Mouse (Mus musculus): ENCODE measurements around the gene Rnf2. TPM values are rescaled to one million over a fixed set of nuclear protein-coding genes. Genes with fewer than 3 reads are reported as not detected.
A peak's percentile ranks its signal among the peaks of the same experiment; 100 is the strongest.

Rnf2 gene
- polyA plus RNA-seq, 1 experiment from 2014 or later, result 21.5 TPM

GRCm38 (mm10) chr1:151510811-151511210 lies 10.1 kb upstream of the Rnf2 start:
- WGBS (ENCODE audit: insufficient replicate concordance), result 47% methylated on average over 4 of the region's 4 CpGs
- Histone ChIP-seq H3K27me3 (no peaks in the 10 kb centered on the region), H3K27ac (no peak overlapping the region), H3K36me3 (no peaks in the 10 kb centered on the region), H3K9ac (no peak overlapping the region), H3K4me2 (no peak overlapping the region), H3K9me3 (replicated peaks) (no peaks in the 10 kb centered on the region), H3K4me1 (replicated peaks) (no peaks in the 10 kb centered on the region), H3K4me3 (replicated peaks) (no peak overlapping the region)
- DNase-seq (no peak), ATAC-seq (ENCODE audit: low read depth) (no peak)

GRCm38 (mm10) chr1:151499815-151500501 lies 797 bp downstream of the Rnf2 start:
- Histone ChIP-seq H3K27ac (peak overlapping the region; percentile 87), H3K9ac (peak overlapping the region; percentile 95), H3K9me3 (replicated peaks) (no peaks in the 10 kb centered on the region), H3K36me3 (no peaks in the 10 kb centered on the region), H3K27me3 (no peaks in the 10 kb centered on the region), H3K4me1 (replicated peaks) (peaks cover 36% of the 10 kb centered on the region), H3K4me2 (peak overlapping the region; percentile 91), H3K4me3 (replicated peaks) (peak overlapping the region; percentile 94)
- under 1% methylated on average over 58 of the region's 59 CpGs for WGBS (ENCODE audit: insufficient replicate concordance)
- ATAC-seq (ENCODE audit: low read depth), result no peak; the same call in 1 of the 2 replicates
- DNase-seq, result peak; percentile 49

DNA sequence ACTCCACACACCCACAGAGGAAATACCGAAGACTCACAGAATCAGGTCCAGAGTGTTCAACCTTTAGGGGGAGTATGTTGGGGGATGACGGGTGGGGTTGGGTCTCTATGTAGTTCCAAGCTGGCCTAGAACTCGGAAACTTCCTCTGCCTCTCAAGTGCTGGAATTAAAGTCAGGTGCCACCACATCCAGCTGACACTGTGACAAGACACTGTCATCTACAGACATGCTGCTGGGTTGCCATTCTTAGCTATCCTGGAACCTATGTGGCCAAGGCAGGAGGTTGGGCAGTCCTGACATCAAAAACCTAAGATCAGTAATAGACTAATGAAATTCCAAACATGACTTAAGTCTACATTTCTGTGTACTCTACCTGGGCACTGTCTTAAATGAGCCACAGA lies 2.4 kb downstream of the Rnf2 start:
- no peak overlapping the region for H3K27ac ChIP-seq
- H3K4me1 ChIP-seq (replicated peaks), result peaks cover 48% of the 10 kb centered on the region
- no peak overlapping the region for H3K4me2 ChIP-seq
- ATAC-seq (ENCODE audit: low read depth) (no peak), DNase-seq (no peak)
- H3K27me3 ChIP-seq, result no peaks in the 10 kb centered on the region
- H3K9me3 ChIP-seq (replicated peaks), result no peaks in the 10 kb centered on the region
- no peak overlapping the region for H3K4me3 ChIP-seq (replicated peaks)
- 74% methylated on average over 3 of the region's 3 CpGs for WGBS (ENCODE audit: insufficient replicate concordance)
- no peaks in the 10 kb centered on the region for H3K36me3 ChIP-seq
- no peak overlapping the region for H3K9ac ChIP-seq

DNA sequence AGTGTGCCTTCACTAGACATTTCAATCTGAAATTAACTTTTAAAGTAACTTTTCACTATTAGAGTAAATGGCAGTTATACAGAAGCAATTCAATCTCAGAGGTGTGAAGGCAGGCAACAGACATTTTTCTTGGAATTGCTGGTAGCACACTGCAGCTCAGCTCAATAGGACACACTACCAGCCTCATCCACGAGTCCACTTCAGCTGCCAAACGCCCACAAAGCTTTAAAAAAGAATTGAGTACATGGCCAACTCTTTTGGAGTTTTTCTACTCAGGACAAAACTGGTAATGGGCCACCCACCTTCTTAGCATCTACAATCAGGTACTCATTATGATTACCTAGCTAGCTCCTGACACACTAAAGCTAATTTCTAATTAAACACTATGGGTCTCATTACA lies 2.8 kb downstream of the Rnf2 start:
- H3K4me2 ChIP-seq, result no peak overlapping the region
- H3K27me3 ChIP-seq, result no peaks in the 10 kb centered on the region
- DNase-seq, result no peak
- no peak overlapping the region for H3K27ac ChIP-seq
- no peak for ATAC-seq (ENCODE audit: low read depth)
- peaks cover 52% of the 10 kb centered on the region for H3K4me1 ChIP-seq (replicated peaks)
- no peak overlapping the region for H3K4me3 ChIP-seq (replicated peaks)
- H3K9me3 ChIP-seq (replicated peaks), result no peaks in the 10 kb centered on the region
- WGBS (ENCODE audit: insufficient replicate concordance), result 75% methylated on average over 2 of the region's 2 CpGs
- H3K36me3 ChIP-seq, result no peaks in the 10 kb centered on the region
- no peak overlapping the region for H3K9ac ChIP-seq

DNA sequence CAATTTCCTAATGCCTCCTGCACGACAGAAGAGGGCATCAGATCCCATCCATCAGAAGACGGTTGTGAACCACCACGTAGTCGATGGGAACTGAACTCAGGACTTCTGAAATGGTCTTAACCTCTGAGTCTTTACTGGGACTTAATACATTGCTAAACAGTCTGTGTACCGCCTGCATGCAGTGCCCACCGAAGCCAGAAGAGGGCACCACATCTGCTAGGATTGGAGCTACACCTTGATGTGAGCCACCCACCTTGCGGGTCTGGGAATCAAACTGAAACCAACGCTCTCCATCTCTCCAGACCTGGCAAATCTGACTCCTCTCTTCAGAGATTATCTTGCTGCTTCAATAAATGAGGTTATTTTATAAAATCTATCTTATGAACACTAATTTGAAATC lies 3.7 kb downstream of the Rnf2 start:
- DNase-seq, result peak; percentile 59
- Histone ChIP-seq H3K27ac (no peak overlapping the region), H3K27me3 (no peaks in the 10 kb centered on the region), H3K9ac (no peak overlapping the region), H3K4me1 (replicated peaks) (peaks cover 60% of the 10 kb centered on the region), H3K4me2 (no peak overlapping the region), H3K4me3 (replicated peaks) (no peak overlapping the region), H3K36me3 (no peaks in the 10 kb centered on the region), H3K9me3 (replicated peaks) (no peaks in the 10 kb centered on the region)
- 76% methylated on average over 8 of the region's 8 CpGs for WGBS (ENCODE audit: insufficient replicate concordance)
- ATAC-seq (ENCODE audit: low read depth), result no peak

- Histone ChIP-seq H3K36me3 (no peaks in the 10 kb centered on the region), H3K4me1 (replicated peaks) (peaks cover 66% of the 10 kb centered on the region), H3K27ac (no peak overlapping the region), H3K9ac (no peak overlapping the region), H3K27me3 (no peaks in the 10 kb centered on the region), H3K4me2 (no peak overlapping the region), H3K4me3 (replicated peaks) (no peak overlapping the region), H3K9me3 (replicated peaks) (no peaks in the 10 kb centered on the region)
- DNase-seq, result no peak
- no peak for ATAC-seq (ENCODE audit: low read depth)
- 51% methylated on average over 2 of the region's 2 CpGs for WGBS (ENCODE audit: insufficient replicate concordance)
These were observed 5.0 kb downstream of the Rnf2 start for GRCm38 (mm10) chr1:151495635-151496285.

- Histone ChIP-seq H3K4me3 (replicated peaks) (no peak overlapping the region), H3K4me2 (no peak overlapping the region), H3K27ac (no peak overlapping the region), H3K9me3 (replicated peaks) (no peaks in the 10 kb centered on the region), H3K27me3 (no peaks in the 10 kb centered on the region), H3K9ac (no peak overlapping the region), H3K36me3 (no peaks in the 10 kb centered on the region), H3K4me1 (replicated peaks) (peaks cover 73% of the 10 kb centered on the region)
- 64% methylated on average over 6 of the region's 6 CpGs for WGBS (ENCODE audit: insufficient replicate concordance)
- ATAC-seq (ENCODE audit: low read depth) (no peak), DNase-seq (no peak)
These were observed 6.0 kb downstream of the Rnf2 start for GRCm38 (mm10) chr1:151494711-151495110.

GRCm38 (mm10) chr1:151493826-151494225 lies 6.9 kb downstream of the Rnf2 start:
- H3K9me3 ChIP-seq (replicated peaks), result no peaks in the 10 kb centered on the region
- DNase-seq (no peak), ATAC-seq (ENCODE audit: low read depth) (peak; percentile 48)
- no peak overlapping the region for H3K9ac ChIP-seq
- H3K27me3 ChIP-seq, result no peaks in the 10 kb centered on the region
- H3K36me3 ChIP-seq, result no peaks in the 10 kb centered on the region
- no peak overlapping the region for H3K4me3 ChIP-seq (replicated peaks)
- no peak overlapping the region for H3K4me2 ChIP-seq
- H3K4me1 ChIP-seq (replicated peaks), result peaks cover 72% of the 10 kb centered on the region
- H3K27ac ChIP-seq, result no peak overlapping the region

- H3K9ac ChIP-seq, result no peak overlapping the region
- H3K4me1 ChIP-seq (replicated peaks), result peaks cover 67% of the 10 kb centered on the region
- no peaks in the 10 kb centered on the region for H3K27me3 ChIP-seq
- no peak overlapping the region for H3K4me3 ChIP-seq (replicated peaks)
- no peak overlapping the region for H3K27ac ChIP-seq
- DNase-seq, result no peak
- ATAC-seq (ENCODE audit: low read depth), result no peak
- WGBS (ENCODE audit: insufficient replicate concordance), result 11% methylated on average over 1 of the region's 1 CpGs
- H3K4me2 ChIP-seq, result no peak overlapping the region
- no peaks in the 10 kb centered on the region for H3K36me3 ChIP-seq
- no peaks in the 10 kb centered on the region for H3K9me3 ChIP-seq (replicated peaks)
These were observed 8.3 kb downstream of the Rnf2 start for GRCm38 (mm10) chr1:151492419-151492818.

- Histone ChIP-seq H3K27me3 (no peaks in the 10 kb centered on the region), H3K4me3 (replicated peaks) (no peak overlapping the region), H3K36me3 (no peaks in the 10 kb centered on the region), H3K27ac (no peak overlapping the region), H3K9ac (no peak overlapping the region), H3K4me1 (replicated peaks) (peaks cover 52% of the 10 kb centered on the region), H3K9me3 (replicated peaks) (no peaks in the 10 kb centered on the region), H3K4me2 (no peak overlapping the region)
- 65% methylated on average over 6 of the region's 6 CpGs for WGBS (ENCODE audit: insufficient replicate concordance)
- ATAC-seq (ENCODE audit: low read depth) (no peak), DNase-seq (no peak)
These were observed 10.9 kb downstream of the Rnf2 start for GRCm38 (mm10) chr1:151489806-151490205.

- H3K4me3 ChIP-seq (replicated peaks), result no peak overlapping the region
- ATAC-seq (ENCODE audit: low read depth) (peak; percentile 74), DNase-seq (no peak)
- no peak overlapping the region for H3K9ac ChIP-seq
- H3K36me3 ChIP-seq, result peaks cover 5% of the 10 kb centered on the region; the same call in 1 of the 2 replicates
- H3K27ac ChIP-seq, result no peak overlapping the region
- no peaks in the 10 kb centered on the region for H3K9me3 ChIP-seq (replicated peaks)
- 0 out of 2 replicates have a peak overlapping the region, but pooled peaks have one; percentile 28 for H3K4me2 ChIP-seq
- no peaks in the 10 kb centered on the region for H3K27me3 ChIP-seq
- peaks cover 34% of the 10 kb centered on the region for H3K4me1 ChIP-seq (replicated peaks)
- 28% methylated on average over 5 of the region's 5 CpGs for WGBS (ENCODE audit: insufficient replicate concordance)
These were observed 16.0 kb downstream of the Rnf2 start for GRCm38 (mm10) chr1:151484754-151485153.

DNA sequence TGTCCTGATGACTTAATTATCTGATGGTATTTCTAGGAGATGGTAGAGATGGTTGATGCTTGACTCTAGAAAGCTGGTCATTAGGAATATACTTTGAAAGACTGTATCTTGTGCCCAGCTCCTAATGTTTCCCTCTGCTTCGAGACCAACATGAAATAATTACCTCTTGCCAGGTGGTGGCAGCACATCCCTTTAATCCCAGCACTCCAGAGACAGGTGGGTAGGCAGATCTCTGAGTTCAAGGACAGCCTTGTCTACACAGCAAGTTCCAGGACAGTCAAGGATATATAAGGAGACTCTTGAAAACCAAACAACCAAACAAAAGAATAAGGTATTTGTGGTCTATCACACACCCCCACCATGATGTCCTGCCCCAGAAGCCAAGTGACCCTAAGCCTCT lies 17.2 kb downstream of the Rnf2 start:
- H3K27me3 ChIP-seq, result no peaks in the 10 kb centered on the region
- H3K4me1 ChIP-seq (replicated peaks), result peaks cover 29% of the 10 kb centered on the region
- H3K4me3 ChIP-seq (replicated peaks), result no peak overlapping the region
- no peaks in the 10 kb centered on the region for H3K9me3 ChIP-seq (replicated peaks)
- no peak for DNase-seq
- ATAC-seq (ENCODE audit: low read depth), result no peak
- H3K4me2 ChIP-seq, result no peak overlapping the region
- H3K9ac ChIP-seq, result no peak overlapping the region
- no peak overlapping the region for H3K27ac ChIP-seq
- 39% methylated on average over 1 of the region's 1 CpGs for WGBS (ENCODE audit: insufficient replicate concordance)
- H3K36me3 ChIP-seq, result peaks cover 8% of the 10 kb centered on the region; the same call in 1 of the 2 replicates

Data from liver, embryonic 13.5 days (tissue).